Mouse (Mus musculus) right cerebral cortex, postnatal 25 days (tissue): ENCODE data around the gene Timp2.

Source experiments
- DNase-seq: peaks from one replicate; pipeline ENCODE4 v3.0.0; 2022

Gene Timp2

DNA sequence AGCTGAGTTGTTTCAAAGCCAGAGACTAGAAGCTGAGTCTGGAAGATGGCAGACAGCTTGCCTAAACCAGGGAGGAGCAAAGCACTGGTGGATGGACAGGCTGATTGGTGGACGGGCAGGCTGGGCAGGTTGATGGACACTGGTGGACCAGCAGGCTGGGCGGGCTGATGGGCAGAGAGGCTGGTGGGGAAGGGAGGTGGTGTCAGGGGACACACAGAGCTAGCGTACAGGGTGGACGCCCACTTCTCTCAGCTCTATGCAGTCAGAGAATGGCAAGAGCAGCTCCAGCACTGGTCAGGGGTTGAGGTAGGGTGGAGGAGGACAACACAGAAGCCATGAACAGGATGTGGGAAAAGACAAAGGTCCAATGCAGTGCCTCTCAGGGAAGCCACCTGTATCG lies 13.7 kb upstream of the Timp2 start:
- DNase-seq, result no peak

DNA sequence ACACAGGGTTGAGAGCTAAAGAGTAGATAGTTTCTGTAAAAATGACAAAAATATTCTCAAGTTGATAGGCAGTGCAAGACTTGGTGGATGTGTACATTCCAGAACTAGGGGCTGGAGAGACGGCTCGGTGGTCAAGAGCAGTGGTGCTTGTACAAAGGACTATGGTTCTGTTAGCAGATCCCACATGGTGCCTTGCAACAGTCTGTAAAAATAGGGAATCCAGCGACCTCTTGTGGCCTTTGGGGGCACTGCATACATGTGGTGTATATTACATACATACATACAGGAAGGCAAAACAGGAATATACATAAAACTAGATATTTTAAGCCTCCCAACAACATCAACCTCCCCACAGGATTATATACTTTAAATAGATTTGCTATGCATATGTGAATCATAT lies 12.8 kb upstream of the Timp2 start:
- DNase-seq, result no peak

DNA sequence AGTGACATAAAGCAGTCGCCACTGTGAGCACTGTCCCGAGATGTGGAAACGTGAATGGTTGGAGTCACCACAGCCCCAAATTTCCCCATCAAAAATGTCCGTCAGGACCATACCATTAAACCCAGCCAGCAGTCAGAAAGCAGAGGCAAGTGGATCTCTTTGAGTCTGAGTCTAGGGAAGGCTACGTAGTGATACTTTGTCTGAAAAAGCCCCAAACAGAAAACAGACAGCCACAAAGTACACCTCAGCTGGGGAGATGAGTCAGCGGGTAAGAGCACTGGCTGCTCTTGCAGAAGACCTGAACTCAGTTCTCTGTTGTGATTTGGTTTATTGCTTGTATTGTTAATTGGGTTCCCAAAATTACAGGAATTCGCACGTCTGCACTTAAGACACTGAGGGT lies 11.0 kb upstream of the Timp2 start:
- DNase-seq, result no peak

DNA sequence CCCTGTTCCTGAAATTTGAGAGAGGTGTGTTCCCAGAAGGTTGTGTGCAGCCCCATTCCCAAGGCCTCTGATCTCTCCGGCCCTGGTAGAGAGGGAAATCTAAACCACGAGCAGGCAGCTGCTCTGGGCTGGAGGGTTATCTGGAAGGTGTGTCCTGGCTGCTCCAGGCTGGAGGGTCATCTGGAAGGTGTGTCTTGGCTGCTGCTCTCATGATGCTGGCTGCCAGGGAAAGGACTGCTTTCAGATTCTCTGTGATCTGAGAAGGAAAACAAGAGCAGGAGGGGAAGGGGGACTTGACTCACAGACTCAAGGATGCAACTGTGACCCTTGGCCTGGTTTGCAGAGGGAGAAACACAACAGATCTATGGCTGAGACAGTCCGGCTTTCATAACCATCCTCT lies 10.6 kb upstream of the Timp2 start:
- no peak for DNase-seq

DNA sequence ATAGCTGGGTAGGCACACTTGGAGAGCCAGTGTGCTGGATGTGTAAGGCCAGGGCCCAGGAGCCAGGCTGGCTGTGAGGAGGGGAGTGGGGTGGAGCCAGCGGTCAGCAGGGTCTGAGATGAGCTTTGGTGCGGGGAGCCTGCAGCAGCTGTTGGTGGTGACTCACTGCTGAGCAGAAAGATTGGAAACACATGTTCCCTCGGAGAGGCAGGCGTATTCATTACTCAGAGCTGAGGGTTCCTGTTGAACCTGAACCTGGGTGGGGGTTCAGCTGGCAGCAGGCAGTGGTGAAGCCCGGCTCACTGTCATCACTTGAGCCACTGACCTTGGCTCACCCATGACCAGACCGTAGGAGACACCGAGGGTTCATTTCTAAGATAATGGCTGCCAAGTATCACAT lies 9.6 kb upstream of the Timp2 start:
- DNase-seq, result peak; percentile 45

DNA sequence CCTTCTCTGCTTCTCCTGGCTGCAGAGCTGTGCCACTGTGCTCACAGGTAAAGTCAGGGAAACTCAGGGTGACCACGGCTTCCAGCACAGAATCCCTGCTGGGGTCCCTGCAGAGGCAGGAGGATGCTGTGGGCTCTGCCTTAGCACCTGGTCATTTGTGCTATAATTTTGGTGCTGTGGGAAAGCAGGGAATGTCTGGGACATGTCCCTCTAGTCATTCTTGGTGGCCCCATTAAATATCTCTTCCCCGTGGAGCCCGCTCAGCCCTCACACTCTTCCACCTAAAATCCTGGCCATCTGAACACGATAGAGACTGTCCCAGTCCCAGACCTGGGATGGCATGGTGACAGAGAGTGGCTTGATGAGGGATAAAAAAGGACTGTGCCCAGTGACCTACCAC lies 8.5 kb upstream of the Timp2 start:
- no peak for DNase-seq

DNA sequence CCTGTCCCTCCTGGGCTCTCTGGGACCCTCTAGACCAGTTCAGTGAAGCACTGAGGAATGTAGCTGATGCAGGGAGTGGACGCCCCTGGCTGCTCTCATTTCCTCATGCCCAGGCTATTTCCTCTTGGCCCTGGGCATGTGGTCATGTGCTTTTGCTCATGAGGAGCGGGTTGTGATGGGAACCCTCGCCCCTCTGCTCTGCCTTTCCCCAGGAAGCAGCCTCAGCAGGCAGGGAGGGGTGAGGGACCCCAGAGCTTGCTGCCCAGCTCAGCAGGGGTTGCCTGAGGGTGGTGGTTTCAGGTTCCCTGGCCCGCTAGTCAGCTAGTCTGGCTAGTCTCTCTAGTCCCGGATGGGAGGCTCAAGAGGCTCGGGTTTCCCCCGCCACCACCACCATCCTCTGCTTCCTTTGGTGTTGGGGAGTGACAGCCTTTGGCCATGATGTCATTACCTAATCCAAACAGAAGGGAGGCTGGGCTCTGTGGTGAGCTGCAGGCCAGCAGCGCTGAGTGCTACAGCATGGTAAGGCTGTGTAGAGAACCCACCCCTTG lies 7.5 kb upstream of the Timp2 start:
- DNase-seq, result no peak

DNA sequence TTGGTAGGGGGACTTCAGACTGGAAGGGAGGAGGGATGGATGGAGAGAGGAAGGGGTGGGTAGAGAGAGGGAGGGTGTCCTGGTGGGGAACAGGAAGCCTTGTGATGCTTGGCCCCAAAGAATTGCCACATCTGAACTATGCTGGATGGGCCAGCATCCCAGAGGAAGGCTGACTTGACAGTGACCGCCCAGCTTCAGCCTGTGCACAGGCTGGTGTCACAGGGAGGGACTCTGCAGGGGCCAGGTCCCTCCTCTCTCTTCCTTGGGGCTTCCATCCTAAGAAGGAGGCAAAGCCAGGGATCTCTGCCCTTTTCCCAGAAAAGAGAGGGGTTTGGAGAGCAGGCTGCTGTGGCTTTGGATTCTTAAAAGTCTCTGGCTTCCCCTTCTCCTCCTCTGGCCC lies 7.0 kb upstream of the Timp2 start:
- no peak for DNase-seq

DNA sequence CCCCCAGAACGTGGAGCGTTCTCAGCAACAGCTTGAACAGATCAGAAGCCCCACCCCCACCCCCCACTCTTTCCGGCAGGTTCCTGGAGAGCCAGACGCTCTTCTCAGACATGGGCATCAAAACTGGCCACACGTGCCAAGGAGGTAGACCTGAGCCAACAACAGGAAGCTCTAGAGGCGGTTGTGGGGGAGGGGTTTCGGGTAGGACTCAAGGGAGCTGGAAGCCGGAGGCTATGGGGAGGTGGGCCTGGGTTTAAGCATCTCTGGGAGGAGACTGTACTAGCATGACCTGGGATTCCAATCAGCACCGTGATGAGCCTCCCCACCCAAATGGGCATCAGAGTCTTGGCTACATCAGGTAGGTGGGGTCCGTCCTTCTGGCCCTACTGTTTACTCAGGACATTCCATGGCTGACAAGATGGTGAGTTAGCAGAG lies 5.4 kb upstream of the Timp2 start:
- DNase-seq, result no peak

DNA sequence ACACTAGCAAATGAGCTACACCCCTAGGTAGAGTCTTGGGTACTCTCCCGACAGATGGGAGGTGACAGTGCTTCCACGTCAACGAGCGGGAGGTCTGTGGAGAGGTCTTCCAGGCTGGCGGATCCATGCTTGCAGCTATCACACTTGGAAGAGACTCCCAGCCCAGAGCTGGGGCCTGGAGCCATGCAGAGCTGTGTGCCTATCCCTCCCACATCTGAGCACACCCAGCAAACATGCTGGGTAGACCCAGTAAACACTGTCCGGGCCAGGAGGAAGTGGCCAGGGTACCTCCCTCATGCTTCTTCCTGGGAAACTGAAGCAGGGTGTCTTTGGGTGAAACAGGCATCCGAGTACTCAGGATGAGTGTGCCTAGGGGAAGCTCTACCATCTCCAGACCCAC lies 5.0 kb upstream of the Timp2 start:
- DNase-seq, result no peak

DNA sequence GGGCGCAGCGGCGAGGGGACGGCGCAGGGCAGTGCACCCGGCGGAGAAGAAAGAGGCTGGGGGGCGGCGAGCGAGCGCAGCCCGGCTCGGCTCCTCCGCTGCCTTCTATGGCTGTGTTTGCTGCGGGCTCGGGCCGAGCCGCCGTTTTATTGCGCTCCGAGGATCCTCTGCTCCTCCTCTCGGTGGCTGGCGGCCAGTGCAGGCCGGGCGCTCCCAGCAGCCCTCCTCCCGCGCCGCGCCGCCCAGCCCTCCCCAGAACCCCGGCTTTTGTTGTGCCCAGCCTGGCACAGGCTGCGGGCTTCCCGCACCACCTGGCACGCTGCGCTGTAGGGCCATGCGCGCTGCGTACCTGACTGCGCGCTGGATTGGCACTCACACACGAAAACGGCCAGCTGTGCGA lies 335 bp downstream of the Timp2 start:
- peak; percentile 88 for DNase-seq

DNA sequence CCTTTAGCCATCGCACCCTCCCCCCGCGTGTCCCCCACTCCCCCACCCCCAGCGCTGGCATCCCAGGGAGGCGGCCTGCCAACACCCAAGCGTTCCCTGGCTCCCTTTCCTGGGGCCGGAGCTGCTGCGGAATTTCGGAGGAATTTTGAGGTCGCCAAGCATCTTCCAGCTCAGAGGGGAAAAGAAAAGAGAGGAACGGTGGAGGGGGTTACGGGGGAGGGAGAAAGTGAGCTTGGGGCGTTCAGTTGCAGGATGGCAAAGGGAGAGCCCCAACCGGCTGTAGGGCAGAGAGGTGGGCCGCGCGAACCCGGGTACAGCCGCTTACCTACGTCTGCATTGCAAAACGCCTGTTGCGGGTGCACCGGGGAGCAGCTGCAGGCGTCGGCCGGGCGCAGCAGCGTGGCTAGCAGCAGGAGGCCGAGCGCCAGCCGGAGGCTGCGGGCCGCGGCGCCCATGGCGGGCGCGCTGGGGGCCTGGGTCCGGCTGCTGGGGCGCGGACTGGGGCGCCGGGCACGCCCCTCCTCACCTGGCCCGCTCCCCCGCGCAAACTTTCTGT lies 826 bp downstream of the Timp2 start:
- DNase-seq, result peak; percentile 48

DNA sequence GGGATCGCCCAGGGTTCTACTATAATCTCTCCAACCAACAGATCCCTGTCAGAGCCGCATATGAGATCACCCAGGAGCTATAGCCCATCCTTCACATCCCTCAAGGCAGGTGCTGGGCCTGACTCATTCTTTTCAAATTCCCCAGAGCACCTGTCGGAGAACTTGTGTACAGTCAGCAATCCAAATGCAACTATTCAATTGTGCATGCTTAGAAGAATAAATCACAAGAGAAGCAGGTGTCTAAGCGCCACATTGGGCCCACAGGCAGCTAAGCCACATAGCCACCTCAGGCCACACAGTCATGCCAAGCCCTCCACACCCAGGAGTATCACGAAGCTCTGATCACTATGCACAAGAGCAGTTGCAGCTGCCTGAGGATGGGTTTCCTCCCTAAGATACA lies 6.0 kb downstream of the Timp2 start:
- no peak for DNase-seq

DNA sequence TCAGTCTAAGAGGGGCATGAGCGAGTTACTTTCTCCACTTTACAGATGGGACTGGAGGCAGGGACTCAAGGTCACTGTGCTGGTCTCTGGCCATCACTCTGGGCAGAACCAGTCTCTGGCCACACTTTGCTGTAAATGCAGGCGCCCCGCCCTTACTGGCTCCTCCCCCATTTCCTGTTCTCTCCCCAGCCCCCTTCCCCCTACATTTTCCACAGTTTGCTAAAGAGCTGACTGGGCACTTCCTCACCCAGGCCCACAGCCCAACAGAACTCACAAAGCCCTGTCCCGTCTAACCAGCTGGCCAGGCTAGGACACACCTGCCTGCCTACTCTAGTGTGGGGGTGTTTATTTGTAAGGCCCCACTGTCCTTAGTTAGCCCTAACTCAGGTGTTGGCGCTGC lies 6.7 kb downstream of the Timp2 start:
- DNase-seq, result no peak

DNA sequence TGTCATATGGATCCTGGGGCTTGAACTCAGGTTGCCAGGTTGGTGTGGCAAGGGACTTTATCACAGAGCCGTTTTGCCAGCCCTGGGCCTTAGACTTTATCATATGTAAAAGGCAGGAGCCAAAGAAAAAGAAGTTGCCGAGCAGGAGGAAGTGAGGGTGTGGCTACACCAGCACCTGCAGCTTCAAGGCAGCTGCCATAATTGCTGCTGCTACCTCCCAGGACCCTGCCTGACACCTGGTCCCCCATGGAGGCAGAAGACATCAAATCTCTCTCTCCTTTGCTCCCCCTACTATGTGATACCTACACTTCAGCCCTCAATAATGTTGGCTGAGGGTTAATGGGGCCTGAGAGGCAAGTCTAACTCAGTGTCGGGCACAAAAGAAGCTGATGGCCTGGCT lies 7.1 kb downstream of the Timp2 start:
- no peak for DNase-seq

DNA sequence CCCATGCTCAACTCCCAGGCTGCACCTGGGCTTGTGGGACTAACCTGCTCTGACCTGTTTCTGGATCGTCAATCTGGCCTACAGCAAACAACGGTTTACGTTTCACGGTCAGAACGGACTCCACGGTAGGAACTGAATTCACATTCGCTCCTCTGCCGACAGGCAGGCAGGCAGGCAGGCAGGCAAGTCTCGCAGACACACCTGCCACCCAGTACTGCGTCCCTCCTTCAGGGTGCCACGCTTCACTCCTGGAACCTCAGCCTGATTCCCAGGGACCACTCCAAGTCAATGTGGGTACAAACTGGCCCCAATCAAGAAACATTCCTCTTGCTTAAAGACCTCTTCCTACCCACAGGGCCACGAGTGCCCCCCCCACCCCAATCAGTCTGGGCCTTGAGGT lies 7.6 kb downstream of the Timp2 start:
- no peak for DNase-seq

DNA sequence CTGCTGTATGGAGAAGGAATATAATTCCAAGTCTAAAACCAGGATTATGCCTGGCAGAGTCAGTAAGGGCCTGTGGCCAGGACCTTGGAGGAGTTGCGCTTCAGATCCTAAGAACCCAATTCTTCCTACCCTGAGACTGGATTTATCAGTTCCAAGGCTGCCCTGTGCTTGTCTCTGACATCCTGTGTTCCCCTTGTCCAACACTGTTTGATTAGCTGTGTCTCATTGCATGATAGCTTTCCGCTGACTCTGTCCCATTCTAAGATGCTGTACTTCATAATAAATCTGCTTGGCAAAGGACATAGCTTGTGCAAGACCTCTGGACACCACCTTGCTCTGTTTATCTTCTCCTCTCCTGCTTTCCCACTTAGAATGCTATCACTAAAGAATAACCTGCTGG lies 8.1 kb downstream of the Timp2 start:
- no peak for DNase-seq

DNA sequence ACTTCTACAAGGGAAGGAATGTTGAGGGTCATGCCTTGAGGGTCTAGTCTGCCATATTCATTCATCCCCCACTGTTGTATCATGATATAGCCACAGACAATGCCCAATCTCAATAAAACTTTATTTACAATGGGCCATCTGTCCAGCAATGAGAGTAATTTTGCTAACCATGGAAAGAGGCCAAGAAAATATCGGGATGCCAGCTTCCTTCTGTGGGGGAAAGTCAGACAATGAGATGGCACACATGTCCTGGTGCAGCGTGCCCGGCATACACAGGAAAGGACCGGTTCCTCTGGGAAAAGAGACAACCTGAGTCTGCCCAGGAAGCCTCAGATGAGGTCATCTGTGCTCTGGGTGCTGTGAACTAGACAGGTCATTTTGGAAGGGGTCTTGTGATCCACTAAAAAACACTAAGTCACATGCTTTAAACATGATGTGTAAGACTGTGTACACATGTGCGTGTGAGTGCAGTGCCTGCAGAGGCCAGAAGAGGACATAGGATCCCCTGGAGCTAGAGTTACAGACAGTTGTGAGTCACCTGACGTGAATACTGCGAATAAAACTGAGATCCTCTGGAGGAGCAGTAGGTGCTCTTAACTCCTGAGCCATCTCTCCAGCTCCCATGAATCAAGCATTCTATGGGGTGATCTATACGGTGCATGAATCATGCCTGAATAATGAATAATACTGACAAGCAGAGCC lies 9.0 kb downstream of the Timp2 start:
- no peak for DNase-seq

DNA sequence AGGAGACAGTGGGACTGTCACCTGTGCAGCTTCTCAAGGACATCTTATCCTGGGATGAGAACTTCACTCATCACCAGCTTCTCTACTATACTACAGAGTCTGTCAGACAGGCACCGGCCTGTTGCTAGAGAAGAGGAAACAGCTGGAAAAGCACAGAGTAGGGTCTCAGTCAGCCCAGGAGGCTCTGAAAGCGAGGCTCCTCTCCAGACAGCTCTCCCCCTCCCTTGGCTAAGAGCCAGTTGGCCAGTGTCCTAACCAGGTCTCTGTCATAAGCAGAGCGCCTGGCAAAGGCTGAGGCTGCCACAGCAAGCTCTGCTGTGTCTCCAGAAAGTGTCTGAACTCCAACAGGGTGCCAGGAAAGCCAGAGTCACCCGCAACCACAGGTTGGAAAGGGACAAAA lies 9.8 kb downstream of the Timp2 start:
- DNase-seq, result no peak

DNA sequence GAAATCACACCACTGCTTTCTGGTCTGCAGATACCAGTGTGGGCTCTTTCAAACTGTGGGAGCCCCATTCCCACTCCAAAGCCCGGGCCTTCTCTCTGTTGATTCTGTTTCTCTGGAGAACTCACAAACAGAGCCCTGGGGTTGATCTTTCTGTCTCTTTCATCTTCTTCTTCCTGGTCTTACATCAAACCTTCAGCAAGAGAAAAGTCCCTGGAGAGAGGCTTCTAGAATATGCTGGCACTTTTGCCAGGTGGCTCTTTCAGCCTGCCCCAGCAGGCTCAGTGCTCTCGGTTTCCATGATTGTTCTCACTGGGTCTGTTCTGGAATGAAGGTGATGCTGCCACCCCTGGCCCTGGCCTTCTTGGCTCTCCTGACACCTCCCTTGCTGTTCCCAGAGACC lies 11.9 kb downstream of the Timp2 start:
- DNase-seq, result no peak

DNA sequence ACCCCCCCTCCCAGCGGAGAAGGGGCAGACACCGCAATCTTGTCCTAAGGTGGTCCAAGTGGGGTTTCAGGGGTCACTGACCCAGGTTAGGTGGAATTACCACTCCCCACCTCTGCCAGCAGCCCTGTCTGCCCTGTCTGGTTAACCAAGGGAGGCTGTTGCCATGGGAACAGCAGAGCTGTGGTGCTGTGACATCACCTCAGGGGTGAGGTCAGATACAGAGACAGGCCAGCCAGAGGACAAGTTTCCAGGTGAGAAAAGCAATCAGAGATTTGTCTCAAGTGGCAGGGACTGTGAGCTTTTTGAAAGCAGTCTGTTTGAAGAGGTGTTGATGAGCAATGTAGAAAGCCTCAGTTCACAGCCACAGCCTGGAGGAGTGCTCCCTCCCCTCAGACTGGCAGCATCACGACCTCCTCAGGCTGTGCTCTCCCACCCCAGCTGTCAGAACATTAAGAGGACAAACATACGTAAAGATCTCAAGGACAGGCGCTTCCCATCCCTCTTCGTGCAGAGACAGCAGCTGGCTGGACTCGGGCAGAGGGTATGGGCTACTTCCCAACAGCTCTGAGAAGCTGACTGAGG lies 13.0 kb downstream of the Timp2 start, which contains the start of gene Cep295nl:
Gene Cep295nl, minus strand, starts transcription at position 101 of the 582 bp plus-strand sequence.
- DNase-seq, result no peak

DNA sequence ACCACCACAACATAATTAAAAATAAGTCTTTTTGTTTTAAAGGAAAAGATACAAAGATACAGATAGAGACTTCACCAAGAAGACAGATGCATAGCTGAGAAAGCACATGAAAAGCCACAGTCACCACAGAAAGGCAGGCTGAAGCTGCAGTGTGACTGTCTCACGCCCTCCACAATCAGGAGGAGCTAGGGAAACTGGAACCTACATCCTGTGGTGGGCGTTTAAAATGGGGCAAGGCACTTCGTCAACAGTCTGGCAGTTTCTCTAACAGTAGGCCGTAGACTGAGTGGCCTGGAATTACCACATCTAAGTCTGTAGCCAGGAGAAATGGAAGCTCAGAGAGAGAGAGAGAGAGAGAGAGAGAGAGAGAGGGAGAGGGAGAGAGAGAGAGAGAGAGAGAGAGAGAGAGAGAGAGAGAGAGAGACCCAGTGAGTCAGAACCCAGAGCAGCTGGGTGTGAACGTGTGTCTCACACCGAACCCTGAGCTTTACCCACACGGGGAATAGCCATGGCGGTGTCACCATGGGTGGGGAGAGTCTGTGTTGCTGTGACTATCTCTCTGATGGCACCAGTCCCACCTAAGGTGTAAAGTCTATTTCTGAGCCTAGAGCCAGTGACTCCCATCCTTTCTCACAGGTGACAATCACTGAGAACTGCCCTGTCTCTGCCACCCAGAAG lies 17.9 kb downstream of the Timp2 start:
- peak; percentile 45 for DNase-seq

DNA sequence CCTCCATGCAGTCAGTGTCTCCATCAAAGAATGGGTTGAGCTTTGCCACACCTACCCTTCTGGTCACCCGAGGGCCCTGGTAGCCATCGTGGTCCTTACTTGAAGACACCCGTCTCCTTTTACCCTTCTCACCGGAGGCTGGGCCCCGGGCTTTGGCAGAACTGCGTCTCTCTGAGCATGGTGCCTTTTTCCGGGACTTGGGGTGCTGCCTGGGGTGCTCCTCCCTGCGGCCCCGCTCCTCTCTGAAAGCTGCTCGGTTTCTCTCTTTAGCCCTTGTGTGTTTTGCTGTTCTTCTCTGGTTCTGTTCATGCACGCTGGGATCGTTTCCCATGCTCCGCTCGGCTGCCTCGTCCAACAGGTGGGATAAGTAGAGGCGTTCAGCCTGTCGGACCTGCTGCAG lies 22.1 kb downstream of the Timp2 start:
- no peak for DNase-seq

DNA sequence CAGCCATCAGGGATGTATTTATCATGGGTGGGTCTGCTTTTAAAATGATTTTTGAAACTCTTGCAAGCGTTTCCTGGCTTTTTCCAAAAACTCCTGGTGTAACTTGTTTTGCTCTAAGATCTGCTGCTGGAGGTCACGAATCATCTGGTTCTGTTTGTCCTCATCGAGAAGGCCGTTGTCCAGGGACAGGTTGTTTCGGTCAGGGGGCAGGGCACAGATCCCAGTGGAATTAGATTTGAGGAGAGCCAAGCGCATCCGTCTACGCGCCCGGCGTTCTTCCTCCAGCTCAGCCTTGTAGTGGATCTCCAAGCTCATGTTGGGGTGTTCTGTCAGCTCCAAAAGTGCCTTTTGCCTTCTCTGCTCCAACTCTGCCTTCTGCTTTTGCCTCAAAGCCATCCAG lies 23.2 kb downstream of the Timp2 start:
- no peak for DNase-seq
